Mouse (Mus musculus) heart, postnatal 0 days (tissue): ENCODE data around the gene Fis1.

Experiments
- CTCF ChIP-seq: IDR thresholded peaks from 2 replicates; pipeline ENCODE4 v1.5.1; 2016; ENCODE audit warnings: antibody characterized with exemption, control low read depth, low read depth
- EP300 ChIP-seq: IDR thresholded peaks from 2 replicates; pipeline ENCODE4 v1.6.1; 2016; ENCODE audit warnings: antibody characterized with exemption, low read depth

DNA sequence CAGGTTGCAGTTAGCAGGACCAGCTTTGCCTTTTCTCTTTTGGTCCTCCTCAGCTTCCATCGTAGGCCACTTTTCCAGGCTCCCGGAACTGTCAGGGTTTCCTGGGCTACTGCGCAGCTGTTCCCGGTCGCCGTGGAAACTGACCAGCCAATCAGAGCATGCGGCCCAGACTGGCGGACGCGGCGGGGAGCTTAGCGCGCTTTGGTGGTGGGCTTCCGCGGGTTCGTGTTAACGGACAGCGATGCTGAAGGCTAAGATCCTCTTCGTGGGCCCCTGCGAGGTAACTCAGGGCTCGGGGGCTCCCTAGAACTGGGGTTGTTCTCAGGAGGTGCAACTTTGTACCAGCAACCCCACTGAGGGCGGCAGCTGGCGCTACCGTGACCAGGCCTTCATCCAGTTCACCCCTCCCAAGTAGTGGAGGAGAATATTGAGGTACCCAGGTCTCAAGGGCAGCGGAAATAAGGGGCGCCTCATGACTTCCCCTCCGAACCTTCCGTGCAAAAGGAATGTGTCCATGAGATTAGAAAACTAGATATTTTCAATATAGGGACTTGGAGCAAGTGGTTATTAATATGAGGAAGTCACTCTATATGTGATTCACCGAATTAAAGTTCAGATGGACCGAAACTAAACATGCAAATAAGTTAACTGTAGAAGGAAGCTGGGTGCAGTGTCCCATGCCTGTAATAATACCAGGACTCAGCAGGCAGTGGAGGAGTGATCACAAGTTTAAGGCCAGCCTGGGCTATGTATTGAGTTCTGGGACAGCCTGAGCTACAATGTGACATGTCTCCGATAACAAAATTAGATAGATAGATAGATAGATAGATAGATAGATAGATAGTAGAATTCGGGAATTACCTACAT lies 44.9 kb upstream of the Fis1 start, which contains the start of gene Ift22:
- no peak for TF ChIP-seq CTCF
- no peak for TF ChIP-seq EP300
